Mouse (Mus musculus): Measurements from ENCODE around the gene B4galt3.

- TF ChIP-seq CTCF (IDR thresholded peaks at IDR 0.05; ENCODE audit: low read depth) (no peak), EP300 (IDR thresholded peaks at IDR 0.05; ENCODE audit: low read depth) (no peak)
Measured at GRCm38 (mm10) chr1:171320151-171320550, 50.0 kb downstream of the B4galt3 start.
